Mouse (Mus musculus) gastrocnemius, postnatal 36 days (tissue): ENCODE results near the gene Abhd14b. TPM values are rescaled to one million over a fixed set of nuclear protein-coding genes. Genes with fewer than 3 reads are reported as not detected.

ENCODE experiments used
- DNase-seq, 2 experiments: peaks; one replicate each; pipeline ENCODE4 v3.0.0; 2022
- intact Hi-C: fragments of 180-260 bp; cut with DNase I; formaldehyde crosslinking; loops from one replicate; pipeline ENCODE4 v1.15.1; 2025
- total RNA-seq, 2 experiments: library from RNA; stranded (reverse); gene quantifications; 2 replicates each; pipeline ENCODE4 v1.2.3; 2021

The Abhd14b gene
- total RNA-seq, 2 experiments from 2014 or later, result 3.5 to 4.5 TPM

- DNase-seq, result no peak
- intact Hi-C loops, result no loop called here
Measured at GRCm38 (mm10) chr9:106499667-106500066, 52.4 kb downstream of the Abhd14b start, which contains the start of gene Iqcf1. TSS of gene Iqcf1 (plus strand) at chr9:106499967.

GRCm38 (mm10) chr9:106501846-106502245, 54.6 kb downstream of the Abhd14b start:
- intact Hi-C loops, result no loop called here
- DNase-seq, result no peak

Other genes starting within 250 kb of the Abhd14b start
- gene Ppm1m, start 247.7 kb upstream of the Abhd14b start, total RNA-seq, result 1 to 10 TPM; 3.0 to 3.3 TPM
- gene Twf2, start 244.4 kb upstream of the Abhd14b start, total RNA-seq, result 100 to 1,000 TPM; 113 to 156 TPM
- gene Tlr9, start 224.9 kb upstream of the Abhd14b start, total RNA-seq, result under 1 TPM; 0.25 to 0.31 TPM
- gene Alas1, start 198.8 kb upstream of the Abhd14b start, total RNA-seq, result 100 to 1,000 TPM; 235 to 282 TPM
- 1 to 10 TPM; 1.5 to 1.7 TPM for gene Poc1a, start 166.4 kb upstream of the Abhd14b start, total RNA-seq
- 10 to 100 TPM; 24.9 to 28.3 TPM for gene Dusp7, start 78.8 kb upstream of the Abhd14b start, total RNA-seq
- gene Rpl29, start 18.0 kb upstream of the Abhd14b start, total RNA-seq, result 100 to 1,000 TPM; 218 to 266 TPM
- gene Acy1, start 9.1 kb upstream of the Abhd14b start, total RNA-seq, result 10 to 100 TPM in 1 of 2 experiments, 1 to 10 TPM in 1; 9.0 to 12.3 TPM
- gene Abhd14a, start 219 bp downstream of the Abhd14b start, total RNA-seq, result 10 to 100 TPM; 14.6 to 15.7 TPM
- 10 to 100 TPM; 58.0 to 58.3 TPM for gene Pcbp4, start 5.8 kb downstream of the Abhd14b start, total RNA-seq
- under 1 TPM in 1 of 2 experiments, not detected in 1; 0.30 TPM for gene Gpr62, start 18.5 kb downstream of the Abhd14b start, total RNA-seq
- gene Rrp9, start 28.5 kb downstream of the Abhd14b start, total RNA-seq, result 10 to 100 TPM; 16.7 to 22.2 TPM
- gene Parp3, start 29.5 kb downstream of the Abhd14b start, total RNA-seq, result 10 to 100 TPM; 62.1 to 78.7 TPM
- gene Iqcf1, start 52.5 kb downstream of the Abhd14b start, total RNA-seq, result not detected
- gene Iqcf5, start 67.1 kb downstream of the Abhd14b start, total RNA-seq, result not detected
- not detected for gene Iqcf3, start 114.2 kb downstream of the Abhd14b start, total RNA-seq
- not detected for gene Iqcf4, start 123.5 kb downstream of the Abhd14b start, total RNA-seq
- gene Iqcf6, start 179.1 kb downstream of the Abhd14b start, total RNA-seq, result not detected
- not detected for gene Grm2, start 208.6 kb downstream of the Abhd14b start, total RNA-seq
- gene Tex264, start 238.5 kb downstream of the Abhd14b start, total RNA-seq, result 10 to 100 TPM; 26.0 to 27.3 TPM